Mouse (Mus musculus) G1E-ER4 (cell line): ENCODE measurements around the gene Ss18l1. TPM values are rescaled to one million over a fixed set of nuclear protein-coding genes. Genes with fewer than 3 reads are reported as not detected.

Experiments used
- GATA1 ChIP-seq: IDR thresholded peaks from one replicate; pipeline ENCODE4 v1.8.0; 2012; ENCODE audit warnings: low read length, inconsistent platforms
- polyA plus RNA-seq: library from polyadenylated mRNA; stranded (reverse); fragments of >175 nt; gene quantifications from 2 replicates; pipeline ENCODE4 v1.2.3, GENCODE M21; 2012

Gene Ss18l1
- 2.6 and 3.4 TPM in 2 replicates for polyA plus RNA-seq

- TF ChIP-seq GATA1: no peak
Measured at GRCm38 (mm10) chr2:180042256-180042857, at the start of gene Ss18l1, which contains the start of gene Psma7. Gene Ss18l1, plus strand, starts transcription at chr2:180042509. Gene Psma7, minus strand, starts transcription at chr2:180042433.

- no peak for TF ChIP-seq GATA1
Measured at GRCm38 (mm10) chr2:179993071-179993470, 49.2 kb upstream of the Ss18l1 start.

- no peak for TF ChIP-seq GATA1
Measured at GRCm38 (mm10) chr2:179998431-179998830, 43.9 kb upstream of the Ss18l1 start.

GRCm38 (mm10) chr2:180001635-180002034, 40.7 kb upstream of the Ss18l1 start:
- no peak for TF ChIP-seq GATA1

GRCm38 (mm10) chr2:180005656-180006351, 36.5 kb upstream of the Ss18l1 start:
- no peak for TF ChIP-seq GATA1

- TF ChIP-seq GATA1: no peak
Measured at GRCm38 (mm10) chr2:180006352-180007017, 35.8 kb upstream of the Ss18l1 start.

GRCm38 (mm10) chr2:180010686-180011085, 31.6 kb upstream of the Ss18l1 start:
- TF ChIP-seq GATA1: no peak

GRCm38 (mm10) chr2:180011370-180011769, 30.9 kb upstream of the Ss18l1 start:
- no peak for TF ChIP-seq GATA1

GRCm38 (mm10) chr2:180013686-180014085, 28.6 kb upstream of the Ss18l1 start:
- TF ChIP-seq GATA1: no peak

- TF ChIP-seq GATA1: no peak
Measured at GRCm38 (mm10) chr2:180017632-180018031, 24.7 kb upstream of the Ss18l1 start.

GRCm38 (mm10) chr2:180018573-180018972, 23.7 kb upstream of the Ss18l1 start:
- TF ChIP-seq GATA1: no peak

- no peak for TF ChIP-seq GATA1
Measured at GRCm38 (mm10) chr2:180020091-180020661, 22.1 kb upstream of the Ss18l1 start.

- TF ChIP-seq GATA1: no peak
Measured at GRCm38 (mm10) chr2:180020919-180021318, 21.4 kb upstream of the Ss18l1 start.

GRCm38 (mm10) chr2:180022751-180023150, 19.6 kb upstream of the Ss18l1 start:
- no peak for TF ChIP-seq GATA1

- TF ChIP-seq GATA1: no peak
Measured at GRCm38 (mm10) chr2:180024401-180025098, 17.8 kb upstream of the Ss18l1 start, which contains the start of gene Lsm14b. Gene Lsm14b, plus strand, starts transcription at chr2:180024987.

- TF ChIP-seq GATA1: no peak
Measured at GRCm38 (mm10) chr2:180025135-180025860, 17.0 kb upstream of the Ss18l1 start.
